Mouse (Mus musculus): ENCODE data around the gene Zfp788. TPM values are rescaled to one million over a fixed set of nuclear protein-coding genes. Genes with fewer than 3 reads are reported as not detected.
"Not testable (repeated sequence)": the region's sequence is repeated elsewhere in the genome, so short reads cannot be mapped to it uniquely, and the experiment has no call there.

Gene Zfp788
- 7.0 and 7.5 TPM in 2 replicates for polyA plus RNA-seq (2016; fragmentation: Nextera tagmentation; extraction: Ambion mirVana)

- H3K4me2 ChIP-seq = peak within 1 kb of the TSS; percentile 90
- H3K27me3 ChIP-seq (replicated peaks) = no peaks in the 10 kb centered on the region
- ATAC-seq (ENCODE audit: insufficient number of reproducible peaks, low FRiP score) = peak; percentile 97
- peak within 1 kb of the TSS; percentile 68 for H3K9ac ChIP-seq
- H3K9me3 ChIP-seq (replicated peaks) = 0 out of 2 replicates have a peak, but pooled peaks cover 2% of the 10 kb centered on the region
- peaks cover 6% of the 10 kb centered on the region for H3K4me1 ChIP-seq (replicated peaks)
- peaks cover 31% of the 10 kb centered on the region for H3K36me3 ChIP-seq
- peak within 1 kb of the TSS; percentile 93 for H3K27ac ChIP-seq (ENCODE audit: poor library complexity, severe bottlenecking)
- H3K4me3 ChIP-seq = peak within 1 kb of the TSS; percentile 69
- 1% methylated on average over 27 of the region's 27 CpGs for WGBS
Observed at GRCm38 (mm10) chr7:41632409-41633220, at the start of gene Zfp788. Gene Zfp788, plus strand, starts transcription at chr7:41633203.

- H3K9me3 ChIP-seq (replicated peaks) = peaks cover 19% of the 10 kb centered on the region
- not testable (repeated sequence) for H3K4me3 ChIP-seq; H3K27ac ChIP-seq (ENCODE audit: poor library complexity, severe bottlenecking); H3K36me3 ChIP-seq; H3K9ac ChIP-seq; H3K4me1 ChIP-seq (replicated peaks); ATAC-seq (ENCODE audit: insufficient number of reproducible peaks, low FRiP score); H3K4me2 ChIP-seq; H3K27me3 ChIP-seq (replicated peaks)
Observed at GRCm38 (mm10) chr7:41587831-41588230, 45.2 kb upstream of the Zfp788 start.

GRCm38 (mm10) chr7:41598615-41599014, 34.4 kb upstream of the Zfp788 start:
- no peaks in the 10 kb centered on the region for H3K27me3 ChIP-seq (replicated peaks)
- H3K9ac ChIP-seq = peak overlapping the region; percentile 82
- H3K4me1 ChIP-seq (replicated peaks) = peaks cover 6% of the 10 kb centered on the region
- H3K4me3 ChIP-seq = peak overlapping the region; percentile 81
- no peaks in the 10 kb centered on the region for H3K36me3 ChIP-seq
- ATAC-seq (ENCODE audit: insufficient number of reproducible peaks, low FRiP score) = no peak
- 41% methylated on average over 5 of the region's 5 CpGs for WGBS
- H3K27ac ChIP-seq (ENCODE audit: poor library complexity, severe bottlenecking) = peak overlapping the region; percentile 57; the same call in 1 of the 2 replicates
- H3K4me2 ChIP-seq = peak overlapping the region; percentile 85
- H3K9me3 ChIP-seq (replicated peaks) = no peaks in the 10 kb centered on the region

GRCm38 (mm10) chr7:41599034-41599813, 33.8 kb upstream of the Zfp788 start, which contains the start of gene 2610021A01Rik:
Gene 2610021A01Rik, plus strand, starts transcription at chr7:41599230.
- H3K4me2 ChIP-seq = peak within 1 kb of the TSS; percentile 85

GRCm38 (mm10) chr7:41599932-41600548, 33.0 kb upstream of the Zfp788 start:
- 22% methylated on average over 3 of the region's 3 CpGs for WGBS
- H3K36me3 ChIP-seq = no peaks in the 10 kb centered on the region
- ATAC-seq (ENCODE audit: insufficient number of reproducible peaks, low FRiP score) = no peak
- peak overlapping the region; percentile 81 for H3K4me3 ChIP-seq
- peak overlapping the region; percentile 85 for H3K4me2 ChIP-seq
- H3K9ac ChIP-seq = peak overlapping the region; percentile 82
- no peaks in the 10 kb centered on the region for H3K27me3 ChIP-seq (replicated peaks)
- H3K27ac ChIP-seq (ENCODE audit: poor library complexity, severe bottlenecking) = no peak overlapping the region
- H3K9me3 ChIP-seq (replicated peaks) = no peaks in the 10 kb centered on the region
- peaks cover 6% of the 10 kb centered on the region for H3K4me1 ChIP-seq (replicated peaks)

More at GRCm38 (mm10) chr7:41599034-41599813, 33.8 kb upstream of the Zfp788 start, which contains the start of gene 2610021A01Rik:
- Histone ChIP-seq H3K9me3 (replicated peaks) (no peaks in the 10 kb centered on the region), H3K9ac (peak within 1 kb of the TSS; percentile 82), H3K36me3 (no peaks in the 10 kb centered on the region), H3K4me1 (replicated peaks) (peaks cover 6% of the 10 kb centered on the region), H3K27ac (ENCODE audit: poor library complexity, severe bottlenecking) (peak within 1 kb of the TSS; percentile 57), H3K4me3 (peak within 1 kb of the TSS; percentile 81), H3K27me3 (replicated peaks) (no peaks in the 10 kb centered on the region)
- peak; percentile 98 for ATAC-seq (ENCODE audit: insufficient number of reproducible peaks, low FRiP score)
- under 1% methylated on average over 41 of the region's 41 CpGs for WGBS

GRCm38 (mm10) chr7:41611654-41612053, 21.3 kb upstream of the Zfp788 start:
- Histone ChIP-seq H3K4me2 (no peak overlapping the region), H3K36me3 (peaks cover 33% of the 10 kb centered on the region), H3K9ac (no peak overlapping the region), H3K4me1 (replicated peaks) (no peaks in the 10 kb centered on the region), H3K27me3 (replicated peaks) (no peaks in the 10 kb centered on the region), H3K4me3 (no peak overlapping the region), H3K27ac (ENCODE audit: poor library complexity, severe bottlenecking) (no peak overlapping the region), H3K9me3 (replicated peaks) (no peaks in the 10 kb centered on the region)
- no peak for ATAC-seq (ENCODE audit: insufficient number of reproducible peaks, low FRiP score)
- 68% methylated on average over 3 of the region's 3 CpGs for WGBS

- 92% methylated on average over 1 of the region's 1 CpGs for WGBS
- not testable (repeated sequence) for H3K9me3 ChIP-seq (replicated peaks); H3K4me2 ChIP-seq; H3K4me1 ChIP-seq (replicated peaks); H3K4me3 ChIP-seq; H3K9ac ChIP-seq; ATAC-seq (ENCODE audit: insufficient number of reproducible peaks, low FRiP score); H3K27me3 ChIP-seq (replicated peaks); H3K27ac ChIP-seq (ENCODE audit: poor library complexity, severe bottlenecking)
- H3K36me3 ChIP-seq = peaks cover 44% of the 10 kb centered on the region
Observed at GRCm38 (mm10) chr7:41616241-41616640, 16.8 kb upstream of the Zfp788 start.

GRCm38 (mm10) chr7:41633221-41633984, 400 bp downstream of the Zfp788 start:
- Histone ChIP-seq H3K9me3 (replicated peaks) (0 out of 2 replicates have a peak, but pooled peaks cover 3% of the 10 kb centered on the region), H3K9ac (peak overlapping the region; percentile 68), H3K27ac (ENCODE audit: poor library complexity, severe bottlenecking) (peak overlapping the region; percentile 93), H3K27me3 (replicated peaks) (no peaks in the 10 kb centered on the region), H3K4me1 (replicated peaks) (peaks cover 6% of the 10 kb centered on the region), H3K36me3 (peaks cover 32% of the 10 kb centered on the region), H3K4me2 (peak overlapping the region; percentile 90), H3K4me3 (peak overlapping the region; percentile 69)
- 0% methylated on average over 25 of the region's 26 CpGs for WGBS
- peak; percentile 97 for ATAC-seq (ENCODE audit: insufficient number of reproducible peaks, low FRiP score)

- H3K4me1 ChIP-seq (replicated peaks); H3K4me2 ChIP-seq; H3K27me3 ChIP-seq (replicated peaks); H3K4me3 ChIP-seq; ATAC-seq (ENCODE audit: insufficient number of reproducible peaks, low FRiP score); H3K36me3 ChIP-seq; H3K27ac ChIP-seq (ENCODE audit: poor library complexity, severe bottlenecking); H3K9ac ChIP-seq: not testable (repeated sequence)
- 45% methylated on average over 1 of the region's 1 CpGs for WGBS
- H3K9me3 ChIP-seq (replicated peaks) = peaks cover 11% of the 10 kb centered on the region
Observed at GRCm38 (mm10) chr7:41674326-41674725, 41.3 kb downstream of the Zfp788 start.

Data from heart, embryonic 12.5 days (tissue).